Comparison of ENCODE assay signal across 10 mouse cellular contexts in genomic region chr2:19664147-19664546, GRCm38 (mm10). TPM values are rescaled to one million over a fixed set of nuclear protein-coding genes. Genes with fewer than 3 reads are reported as not detected.
DNase-seq lines count a peak whose midpoint lies in the region; ATAC-seq lines count a peak whose summit lies in the region.
"Had no signal": no experiment of that assay in that cellular context is flagged by ENCODE, and none has a peak within 500 bp of the region (broad histone marks: within the 10 kb centered on the region; RNA-seq: fewer than 3 reads in every experiment).

No protein-coding gene starts in this region.

- peak; percentile 12 to 17 for DNase-seq in cerebellum, postnatal 10 days
- DNase-seq in midbrain, embryonic 10.5 days (ENCODE audit: low spot score), result no peak
- peak; percentile 48 for DNase-seq in heart, postnatal 4 days
- no peak for DNase-seq in ovary, adult 18-20 months (ENCODE audit: low spot score)
- no peak for DNase-seq in ovary, postnatal 36 days (ENCODE audit: low spot score)
- DNase-seq: cerebellum, adult 9-11 months had no signal

- H3K27me3 ChIP-seq in midbrain, embryonic 13.5 days, result peaks cover 22% of the 10 kb centered on the region
- H3K27me3 ChIP-seq in midbrain, embryonic 10.5 days (ENCODE audit: low read depth, poor library complexity, severe bottlenecking), result peaks cover 21% of the 10 kb centered on the region

- H3K36me3 ChIP-seq in midbrain, embryonic 13.5 days, result no peaks in the 10 kb centered on the region
- no peaks in the 10 kb centered on the region for H3K36me3 ChIP-seq in midbrain, embryonic 10.5 days

- no peak overlapping the region for H3K27ac ChIP-seq in midbrain, embryonic 13.5 days
- H3K27ac ChIP-seq in midbrain, embryonic 10.5 days (replicated peaks), result no peak overlapping the region

- H3K4me2 ChIP-seq in midbrain, embryonic 13.5 days (replicated peaks), result no peak overlapping the region

- H3K4me1 ChIP-seq in midbrain, embryonic 13.5 days (replicated peaks), result peaks cover 18% of the 10 kb centered on the region
- H3K4me1 ChIP-seq in midbrain, embryonic 10.5 days, result peaks cover 26% of the 10 kb centered on the region

- H3K9ac ChIP-seq in midbrain, embryonic 13.5 days (replicated peaks), result no peak overlapping the region

- no peak for ATAC-seq in cerebellum, adult (ENCODE audit: insufficient number of reproducible peaks, low FRiP score, low TSS enrichment)
- peak; percentile 71 for ATAC-seq in midbrain, embryonic 13.5 days
- no peak for ATAC-seq in megakaryocyte-erythroid progenitor cell, adult 5-6 weeks (replicated peaks; ENCODE audit: low FRiP score, low TSS enrichment, poor library complexity, severe bottlenecking)
- ATAC-seq: inflammation-experienced regulatory T-cells, adult 6 months had no signal

- WGBS in midbrain, embryonic 13.5 days, result 38% methylated on average over 6 of the region's 6 CpGs
- WGBS in midbrain, embryonic 10.5 days, result 50% methylated on average over 6 of the region's 6 CpGs

- no peak overlapping the region for H3K4me3 ChIP-seq in midbrain, embryonic 13.5 days (replicated peaks)
- H3K4me3 ChIP-seq in midbrain, embryonic 10.5 days, result no peak overlapping the region

- no peaks in the 10 kb centered on the region for H3K9me3 ChIP-seq in midbrain, embryonic 13.5 days
- H3K9me3 ChIP-seq in midbrain, embryonic 10.5 days (replicated peaks), result no peaks in the 10 kb centered on the region

RNA-seq across cellular contexts. Expression of gene Otud1, which starts 6.6 kb away (rescaled TPM):
- polyA plus RNA-seq in midbrain, embryonic 13.5 days (2015; fragmentation: Nextera tagmentation; extraction: Ambion mirVana), result 0.82 and 0.92 TPM in 2 replicates
- polyA plus RNA-seq in midbrain, embryonic 10.5 days (2016; fragmentation: Nextera tagmentation; extraction: Ambion mirVana), result 0.64 and 0.71 TPM in 2 replicates
- total RNA-seq in heart, postnatal 4 days (2021), result 10 to 100 TPM; 37.0 to 38.4 TPM
- total RNA-seq in megakaryocyte-erythroid progenitor cell, adult 5-6 weeks (2014; fragmentation: Nextera tagmentation), result 2.5 and 2.7 TPM in 2 replicates
- 5.9 and 6.1 TPM in 2 replicates for total RNA-seq in megakaryocyte-erythroid progenitor cell, adult 5-6 weeks (2017)

Comparison
In these comparisons a context has a peak if more than half of its experiments do, and no peak if none do; other contexts are left out.
1. DNase-seq: peak in cerebellum, postnatal 10 days (2 of 2) and heart, postnatal 4 days (single experiment); none in midbrain, embryonic 10.5 days (single experiment), ovary, adult 18-20 months (single experiment) and ovary, postnatal 36 days (single experiment).
2. RNA of gene Otud1, which starts 6.6 kb away (total RNA-seq): 37.0 to 38.4 TPM in heart, postnatal 4 days; 2.5 to 6.1 TPM in megakaryocyte-erythroid progenitor cell, adult 5-6 weeks; every median in the first group is over 4 times any median in the second.